Mouse (Mus musculus): ENCODE data around the gene Tbc1d22b.

DNA sequence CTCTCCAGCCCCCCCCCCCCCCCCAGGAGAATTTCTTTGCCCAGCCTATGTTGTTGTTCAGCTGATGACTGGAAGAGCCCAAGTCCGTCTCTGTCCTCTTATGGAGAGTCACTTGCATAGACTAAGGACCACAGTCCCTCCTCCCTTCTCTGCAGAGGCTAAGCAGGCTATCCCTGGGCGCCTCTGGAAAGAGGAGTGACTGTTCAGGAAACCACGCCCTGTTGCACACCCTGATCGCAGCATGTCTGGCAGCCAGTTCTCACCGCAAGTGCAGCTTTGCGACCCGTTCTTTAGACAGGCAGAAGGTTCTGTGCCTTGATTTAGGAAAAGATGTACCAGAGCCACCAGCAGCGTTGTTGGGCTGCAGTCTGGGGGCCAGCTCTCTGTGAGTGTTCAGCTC lies 88.3 kb downstream of the Tbc1d22b start:
- TF ChIP-seq CTCF (IDR thresholded peaks at IDR 0.05; ENCODE audit: low read depth, low read length) (no peak), POLR2A (IDR thresholded peaks at IDR 0.05; ENCODE audit: insufficient read depth, low read length) (no peak)

All from ES-Bruce4 (cell line).